Mouse (Mus musculus) midbrain, embryonic 11.5 days (tissue): ENCODE measurements around the gene Dnajc6. TPM values are rescaled to one million over a fixed set of nuclear protein-coding genes. Genes with fewer than 3 reads are reported as not detected.

ENCODE experiments used
- ATAC-seq: fragments of 200-750 bp; cut with Nextera tagmentation; 2 replicates; pipeline ENCODE4 v1.8.0; 2017; ENCODE audit warnings: moderate TSS enrichment, moderate library complexity; ENCODE audit not compliant: low FRiP score
- DNase-seq: peaks from one replicate; pipeline ENCODE4 v3.0.0; 2015; ENCODE audit warnings: low spot score; ENCODE audit errors: missing footprints
- H3K27ac ChIP-seq: fragments of 300-500 bp; sonication (generic); 2 replicates; pipeline ENCODE4 v1.5.1; 2014; ENCODE audit warnings: low read depth, low read length
- H3K27me3 ChIP-seq: fragments of 300-500 bp; sonication (generic); 2 replicates; pipeline ENCODE4 v1.6.1; 2014; ENCODE audit warnings: mild to moderate bottlenecking, low read length, moderate library complexity, mixed read lengths; ENCODE audit not compliant: control insufficient read depth, insufficient read depth
- H3K36me3 ChIP-seq: fragments of 300-500 bp; sonication (generic); 2 replicates; pipeline ENCODE4 v1.6.1; 2014; ENCODE audit warnings: mild to moderate bottlenecking, low read length, moderate library complexity, mixed read lengths; ENCODE audit not compliant: control insufficient read depth, insufficient read depth
- H3K4me1 ChIP-seq: fragments of 300-500 bp; sonication (generic); 2 replicates; pipeline ENCODE4 v1.6.1; 2014; ENCODE audit warnings: low read length; ENCODE audit not compliant: control insufficient read depth, insufficient read depth
- H3K4me2 ChIP-seq: fragments of 300-500 bp; sonication (generic); 2 replicates; pipeline ENCODE4 v1.6.1; 2014; ENCODE audit warnings: mild to moderate bottlenecking, moderate library complexity
- H3K4me3 ChIP-seq: fragments of 300-500 bp; sonication (generic); 2 replicates; pipeline ENCODE4 v1.5.1; 2014; ENCODE audit warnings: low read depth, low read length
- H3K9ac ChIP-seq: fragments of 300-500 bp; sonication (generic); 2 replicates; pipeline ENCODE4 v1.6.1; 2014; ENCODE audit warnings: low read length
- H3K9me3 ChIP-seq: fragments of 300-500 bp; sonication (generic); 2 replicates; pipeline ENCODE4 v1.6.1; 2016; ENCODE audit warnings: low read length; ENCODE audit not compliant: control insufficient read depth
- WGBS: fragments of 180-500 bp; shearing (Covaris S2); extraction: QIAGEN DNeasy Blood & Tissue Kit; methylation state at CpG from one replicate; pipeline ENCODE4 v1.1.7; 2014; 5-methylcytosine and 5-hydroxymethylcytosine counted together
- polyA plus RNA-seq: library from polyadenylated mRNA; unstranded; fragments of >200 nt; fragmentation: Nextera tagmentation; extraction: Ambion mirVana; gene quantifications from 2 replicates; pipeline ENCODE4 v1.2.1, GENCODE M21; 2014

Dnajc6 gene
- polyA plus RNA-seq, 1 experiment from 2014 or later = 4.3 TPM

- Histone ChIP-seq H3K27ac (no peak overlapping the region), H3K4me3 (no peak overlapping the region), H3K27me3 (no peaks in the 10 kb centered on the region), H3K4me1 (no peaks in the 10 kb centered on the region), H3K9me3 (no peaks in the 10 kb centered on the region), H3K36me3 (no peaks in the 10 kb centered on the region), H3K4me2 (no peak overlapping the region), H3K9ac (no peak overlapping the region)
- WGBS = 83% methylated on average over 8 of the region's 8 CpGs
- ATAC-seq = no peak
- DNase-seq = no peak
These were observed 92.5 kb downstream of the Dnajc6 start for GRCm38 (mm10) chr4:101588932-101589331.

- no peak overlapping the region for H3K9ac ChIP-seq
- ATAC-seq = no peak
- H3K27me3 ChIP-seq = no peaks in the 10 kb centered on the region
- WGBS = 91% methylated on average over 3 of the region's 3 CpGs
- H3K27ac ChIP-seq = no peak overlapping the region
- no peak for DNase-seq
- no peak overlapping the region for H3K4me3 ChIP-seq
- H3K4me2 ChIP-seq = no peak overlapping the region
- no peaks in the 10 kb centered on the region for H3K9me3 ChIP-seq
- no peaks in the 10 kb centered on the region for H3K36me3 ChIP-seq
- no peaks in the 10 kb centered on the region for H3K4me1 ChIP-seq
These were observed 93.3 kb downstream of the Dnajc6 start for GRCm38 (mm10) chr4:101589771-101590170.

- no peak overlapping the region for H3K9ac ChIP-seq
- H3K27me3 ChIP-seq = no peaks in the 10 kb centered on the region
- DNase-seq (no peak), ATAC-seq (no peak)
- no peak overlapping the region for H3K27ac ChIP-seq
- no peak overlapping the region for H3K4me2 ChIP-seq
- no peak overlapping the region for H3K4me3 ChIP-seq
- WGBS = 81% methylated on average over 1 of the region's 1 CpGs
- H3K4me1 ChIP-seq = no peaks in the 10 kb centered on the region
- no peaks in the 10 kb centered on the region for H3K9me3 ChIP-seq
- H3K36me3 ChIP-seq = no peaks in the 10 kb centered on the region
These were observed 95.0 kb downstream of the Dnajc6 start for GRCm38 (mm10) chr4:101591400-101591799.

GRCm38 (mm10) chr4:101592466-101592865 lies 96.0 kb downstream of the Dnajc6 start:
- H3K36me3 ChIP-seq = no peaks in the 10 kb centered on the region
- H3K4me2 ChIP-seq = no peak overlapping the region
- no peak overlapping the region for H3K9ac ChIP-seq
- H3K4me1 ChIP-seq = no peaks in the 10 kb centered on the region
- no peaks in the 10 kb centered on the region for H3K9me3 ChIP-seq
- no peak overlapping the region for H3K27ac ChIP-seq
- DNase-seq (no peak), ATAC-seq (no peak)
- WGBS = 75% methylated on average over 3 of the region's 3 CpGs
- H3K4me3 ChIP-seq = no peak overlapping the region
- H3K27me3 ChIP-seq = no peaks in the 10 kb centered on the region

- Histone ChIP-seq H3K9me3 (no peaks in the 10 kb centered on the region), H3K36me3 (no peaks in the 10 kb centered on the region), H3K27ac (no peak overlapping the region), H3K4me1 (no peaks in the 10 kb centered on the region), H3K4me3 (no peak overlapping the region), H3K27me3 (no peaks in the 10 kb centered on the region), H3K9ac (no peak overlapping the region), H3K4me2 (no peak overlapping the region)
- DNase-seq = no peak
- ATAC-seq = no peak
These were observed 105.3 kb downstream of the Dnajc6 start for GRCm38 (mm10) chr4:101601758-101602157.

GRCm38 (mm10) chr4:101603635-101604034 lies 107.2 kb downstream of the Dnajc6 start:
- WGBS = 86% methylated on average over 3 of the region's 3 CpGs
- Histone ChIP-seq H3K4me1 (no peaks in the 10 kb centered on the region), H3K4me3 (no peak overlapping the region), H3K36me3 (no peaks in the 10 kb centered on the region), H3K27me3 (no peaks in the 10 kb centered on the region), H3K4me2 (no peak overlapping the region), H3K9me3 (no peaks in the 10 kb centered on the region), H3K27ac (no peak overlapping the region), H3K9ac (no peak overlapping the region)
- no peak for DNase-seq
- ATAC-seq = no peak

GRCm38 (mm10) chr4:101616520-101616919 lies 120.1 kb downstream of the Dnajc6 start:
- Histone ChIP-seq H3K4me2 (no peak overlapping the region), H3K9me3 (no peaks in the 10 kb centered on the region), H3K36me3 (no peaks in the 10 kb centered on the region), H3K27ac (no peak overlapping the region), H3K4me3 (no peak overlapping the region), H3K4me1 (no peaks in the 10 kb centered on the region), H3K27me3 (no peaks in the 10 kb centered on the region), H3K9ac (no peak overlapping the region)
- no peak for ATAC-seq
- 73% methylated on average over 5 of the region's 5 CpGs for WGBS
- no peak for DNase-seq

GRCm38 (mm10) chr4:101617742-101618141 lies 121.3 kb downstream of the Dnajc6 start:
- ATAC-seq = no peak
- H3K4me2 ChIP-seq = no peak overlapping the region
- no peak overlapping the region for H3K9ac ChIP-seq
- H3K4me3 ChIP-seq = no peak overlapping the region
- WGBS = 69% methylated on average over 2 of the region's 2 CpGs
- H3K27ac ChIP-seq = no peak overlapping the region
- H3K9me3 ChIP-seq = no peaks in the 10 kb centered on the region
- no peaks in the 10 kb centered on the region for H3K27me3 ChIP-seq
- H3K36me3 ChIP-seq = no peaks in the 10 kb centered on the region
- no peaks in the 10 kb centered on the region for H3K4me1 ChIP-seq
- DNase-seq = no peak

- 47% methylated on average over 2 of the region's 2 CpGs for WGBS
- DNase-seq (no peak), ATAC-seq (no peak)
- Histone ChIP-seq H3K27ac (no peak overlapping the region), H3K4me3 (no peak overlapping the region), H3K4me1 (no peaks in the 10 kb centered on the region), H3K9ac (no peak overlapping the region), H3K27me3 (no peaks in the 10 kb centered on the region), H3K9me3 (no peaks in the 10 kb centered on the region), H3K36me3 (no peaks in the 10 kb centered on the region), H3K4me2 (no peak overlapping the region)
These were observed 123.8 kb downstream of the Dnajc6 start for GRCm38 (mm10) chr4:101620206-101620605.

GRCm38 (mm10) chr4:101621241-101621640 lies 124.8 kb downstream of the Dnajc6 start:
- no peaks in the 10 kb centered on the region for H3K27me3 ChIP-seq
- no peaks in the 10 kb centered on the region for H3K4me1 ChIP-seq
- no peak for ATAC-seq
- 88% methylated on average over 5 of the region's 5 CpGs for WGBS
- H3K4me3 ChIP-seq = no peak overlapping the region
- no peak overlapping the region for H3K27ac ChIP-seq
- H3K9me3 ChIP-seq = no peaks in the 10 kb centered on the region
- no peak overlapping the region for H3K9ac ChIP-seq
- DNase-seq = no peak
- no peaks in the 10 kb centered on the region for H3K36me3 ChIP-seq
- H3K4me2 ChIP-seq = no peak overlapping the region
